Mouse (Mus musculus) midbrain, embryonic 14.5 days (tissue): Measurements from ENCODE around the gene Wnt5b. TPM values are rescaled to one million over a fixed set of nuclear protein-coding genes. Genes with fewer than 3 reads are reported as not detected.

Experiments used
- ATAC-seq: fragments of 200-750 bp; cut with Nextera tagmentation; 2 replicates; pipeline ENCODE4 v1.8.0; 2017; ENCODE audit warnings: moderate number of reproducible peaks, moderate library complexity; ENCODE audit not compliant: low FRiP score, low TSS enrichment
- DNase-seq: peaks from one replicate; pipeline ENCODE4 v3.0.0-alpha.2; 2015
- H3K27ac ChIP-seq: fragments of 300-500 bp; sonication (generic); replicated peaks from 2 replicates; pipeline ENCODE4 v1.5.1; 2014; ENCODE audit warnings: mild to moderate bottlenecking, low read depth, low read length, moderate library complexity
- H3K27me3 ChIP-seq: fragments of 300-500 bp; sonication (generic); 2 replicates; pipeline ENCODE4 v1.6.1; 2014; ENCODE audit warnings: low read length, control low read depth, mixed read lengths; ENCODE audit not compliant: control insufficient read depth, insufficient read depth
- H3K36me3 ChIP-seq: fragments of 300-500 bp; sonication (generic); 2 replicates; pipeline ENCODE4 v1.6.1; 2014; ENCODE audit warnings: low read length, control low read depth; ENCODE audit not compliant: control insufficient read depth, insufficient read depth
- H3K4me1 ChIP-seq: fragments of 300-500 bp; sonication (generic); 2 replicates; pipeline ENCODE4 v1.6.1; 2014; ENCODE audit warnings: mild to moderate bottlenecking, antibody characterized with exemption, low read length, control low read depth; ENCODE audit not compliant: control insufficient read depth, insufficient read depth
- H3K4me2 ChIP-seq: fragments of 300-500 bp; sonication (generic); 2 replicates; pipeline ENCODE4 v1.6.1; 2014; ENCODE audit warnings: mild to moderate bottlenecking, low read length, moderate library complexity
- H3K4me3 ChIP-seq: fragments of 300-500 bp; sonication (generic); replicated peaks from 2 replicates; pipeline ENCODE4 v1.5.1; 2014; ENCODE audit warnings: low read depth, low read length
- H3K9ac ChIP-seq: fragments of 300-500 bp; sonication (generic); replicated peaks from 2 replicates; pipeline ENCODE4 v1.6.1; 2014; ENCODE audit warnings: mild to moderate bottlenecking, low read length, moderate library complexity
- H3K9me3 ChIP-seq: fragments of 300-500 bp; sonication (generic); 2 replicates; pipeline ENCODE4 v1.6.1; 2016; ENCODE audit warnings: low read length, control low read depth, mixed read lengths; ENCODE audit not compliant: control insufficient read depth
- WGBS: fragments of 180-500 bp; shearing (Covaris S2); extraction: QIAGEN DNeasy Blood & Tissue Kit; methylation state at CpG from one replicate; pipeline ENCODE4 v1.1.7; 2014; 5-methylcytosine and 5-hydroxymethylcytosine counted together
- polyA plus RNA-seq: library from polyadenylated mRNA; unstranded; fragments of >200 nt; fragmentation: Nextera tagmentation; extraction: Ambion mirVana; gene quantifications from 2 replicates; pipeline ENCODE4 v1.2.1, GENCODE M21; 2014

Gene Wnt5b
- polyA plus RNA-seq, 1 experiment from 2014 or later = 3.0 TPM

DNA sequence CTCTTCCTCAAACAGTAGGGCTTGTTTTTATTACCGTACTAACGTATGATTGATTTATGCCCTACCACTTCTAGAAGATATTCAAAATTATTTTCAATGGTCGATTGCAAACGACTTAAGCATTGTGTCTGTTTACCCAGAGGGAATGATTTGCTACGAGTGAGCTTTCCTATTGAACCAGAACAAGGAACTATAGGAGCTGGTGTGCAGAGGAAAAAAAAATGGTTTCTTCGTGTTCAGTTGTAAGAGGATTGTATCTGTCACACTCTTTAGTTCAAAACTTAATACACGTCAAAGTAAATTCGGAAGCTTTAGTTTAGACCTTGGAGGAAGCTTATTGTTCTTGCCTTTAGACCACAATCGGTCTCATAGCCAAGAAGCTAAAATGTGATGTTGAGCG is 155.1 kb downstream of the Wnt5b start:
- WGBS = 14% methylated on average over 10 of the region's 10 CpGs
- peak; percentile 63 for DNase-seq

DNA sequence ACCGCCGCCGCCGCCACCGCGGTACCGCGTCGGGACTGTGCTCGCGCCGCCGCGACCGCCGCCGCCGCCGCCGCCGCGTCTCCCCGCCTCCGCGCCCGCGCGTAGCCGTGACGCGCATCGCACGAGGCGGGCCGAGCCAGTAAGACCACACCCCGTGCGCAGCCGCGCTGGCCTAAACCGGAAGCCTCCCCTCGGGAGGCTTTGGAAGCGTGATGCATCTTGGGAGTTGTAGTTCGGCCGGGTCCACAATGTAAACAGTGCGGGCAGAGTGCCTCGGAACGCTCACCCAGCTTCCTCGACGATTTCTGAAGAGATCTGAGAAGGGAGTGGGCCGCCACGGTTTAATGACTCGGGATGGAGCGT is 155.5 kb downstream of the Wnt5b start:
- peak overlapping the region; percentile 86 for H3K9ac ChIP-seq
- H3K9me3 ChIP-seq = no peaks in the 10 kb centered on the region
- ATAC-seq (peak; percentile 99), DNase-seq (peak; percentile 100)
- peak overlapping the region; percentile 93 for H3K27ac ChIP-seq
- H3K4me2 ChIP-seq = peak overlapping the region; percentile 62
- WGBS = under 1% methylated on average over 52 of the region's 53 CpGs
- H3K36me3 ChIP-seq = no peaks in the 10 kb centered on the region
- peaks cover 21% of the 10 kb centered on the region for H3K4me1 ChIP-seq
- H3K27me3 ChIP-seq = no peaks in the 10 kb centered on the region
- H3K4me3 ChIP-seq = peak overlapping the region; percentile 84

More for the DNA sequence above, 155.1 kb downstream of the Wnt5b start:
- H3K4me3 ChIP-seq = peak overlapping the region; percentile 84
- H3K9me3 ChIP-seq = no peaks in the 10 kb centered on the region
- H3K9ac ChIP-seq = peak overlapping the region; percentile 52
- H3K4me1 ChIP-seq = peaks cover 21% of the 10 kb centered on the region
- ATAC-seq = peak; percentile 3; the same call in 1 of the 2 replicates
- H3K27ac ChIP-seq = peak overlapping the region; percentile 87
- H3K4me2 ChIP-seq = peak overlapping the region; percentile 58
- H3K27me3 ChIP-seq = no peaks in the 10 kb centered on the region
- no peaks in the 10 kb centered on the region for H3K36me3 ChIP-seq

DNA sequence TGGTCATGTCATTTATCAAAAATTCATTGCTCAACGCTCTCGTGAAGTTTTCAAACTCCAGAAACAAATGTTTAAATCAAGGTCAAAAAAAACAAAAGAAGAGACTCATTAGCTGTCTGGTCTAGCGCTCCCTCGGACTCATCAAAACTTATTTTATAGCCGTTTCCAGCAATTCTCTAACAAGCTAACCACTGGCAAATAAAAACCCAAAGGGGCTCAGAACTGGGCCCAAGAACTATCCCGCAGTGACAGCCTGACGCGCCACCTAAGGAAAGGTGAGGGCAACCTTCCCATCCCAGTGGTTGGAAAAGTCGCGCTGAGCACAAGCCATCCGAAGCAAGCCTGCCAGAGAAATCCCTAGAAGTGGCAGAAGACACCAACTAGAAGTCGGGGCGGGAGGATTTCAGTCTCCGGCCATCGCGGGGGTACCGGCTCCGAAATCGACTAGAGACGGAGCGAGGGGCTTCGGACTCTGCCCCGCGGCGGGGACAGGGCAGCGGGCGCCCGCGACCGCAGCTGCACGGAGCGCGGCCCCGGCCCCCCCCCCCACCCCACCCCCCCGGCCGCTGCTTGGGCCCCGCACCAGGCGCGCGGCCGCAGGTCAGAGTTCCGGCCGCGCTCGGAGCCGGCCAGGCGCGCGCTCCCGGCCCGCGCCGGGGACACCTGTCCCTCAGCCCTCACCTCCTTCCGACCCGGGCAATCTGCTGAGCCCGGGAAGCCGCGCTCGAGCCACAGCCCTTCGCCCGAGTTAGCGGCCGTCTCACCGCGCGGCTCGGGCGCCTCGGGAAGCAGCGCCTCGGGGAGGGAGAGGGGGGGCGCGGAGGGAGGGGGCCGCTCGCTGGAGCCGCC is 156.1 kb downstream of the Wnt5b start:
- Histone ChIP-seq H3K9me3 (no peaks in the 10 kb centered on the region), H3K4me3 (peak overlapping the region; percentile 84), H3K4me1 (peaks cover 21% of the 10 kb centered on the region), H3K36me3 (no peaks in the 10 kb centered on the region), H3K9ac (peak overlapping the region; percentile 86), H3K4me2 (peak overlapping the region; percentile 62), H3K27me3 (no peaks in the 10 kb centered on the region), H3K27ac (peak overlapping the region; percentile 93)
- ATAC-seq (peak; percentile 83), DNase-seq (no peak)
- 1% methylated on average over 56 of the region's 76 CpGs for WGBS

DNA sequence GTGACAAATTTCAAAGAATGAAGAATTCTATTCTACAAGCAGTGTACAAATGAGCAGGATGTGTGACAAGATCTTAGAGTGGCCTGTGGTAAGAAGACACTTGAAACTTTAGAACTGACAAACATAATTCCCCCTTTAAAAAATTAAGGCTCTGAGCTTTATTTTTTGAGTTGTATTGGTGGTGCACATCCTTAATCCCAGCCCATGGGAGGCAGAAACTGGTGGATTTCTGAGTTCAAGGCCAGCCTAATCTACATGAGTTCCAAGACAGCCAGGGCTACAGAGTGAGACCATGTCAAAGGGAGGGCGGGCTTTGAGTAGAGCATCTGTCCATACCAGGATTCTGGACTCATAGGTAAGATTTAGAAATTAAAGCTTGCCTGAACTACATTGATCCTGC is 157.3 kb downstream of the Wnt5b start:
- no peaks in the 10 kb centered on the region for H3K36me3 ChIP-seq
- H3K27me3 ChIP-seq = no peaks in the 10 kb centered on the region
- ATAC-seq = no peak
- H3K4me2 ChIP-seq = peak overlapping the region; percentile 62
- DNase-seq = no peak
- WGBS = 92% methylated on average over 1 of the region's 1 CpGs
- H3K4me3 ChIP-seq = no peak overlapping the region
- no peak overlapping the region for H3K9ac ChIP-seq
- H3K27ac ChIP-seq = no peak overlapping the region
- peaks cover 21% of the 10 kb centered on the region for H3K4me1 ChIP-seq
- H3K9me3 ChIP-seq = no peaks in the 10 kb centered on the region

DNA sequence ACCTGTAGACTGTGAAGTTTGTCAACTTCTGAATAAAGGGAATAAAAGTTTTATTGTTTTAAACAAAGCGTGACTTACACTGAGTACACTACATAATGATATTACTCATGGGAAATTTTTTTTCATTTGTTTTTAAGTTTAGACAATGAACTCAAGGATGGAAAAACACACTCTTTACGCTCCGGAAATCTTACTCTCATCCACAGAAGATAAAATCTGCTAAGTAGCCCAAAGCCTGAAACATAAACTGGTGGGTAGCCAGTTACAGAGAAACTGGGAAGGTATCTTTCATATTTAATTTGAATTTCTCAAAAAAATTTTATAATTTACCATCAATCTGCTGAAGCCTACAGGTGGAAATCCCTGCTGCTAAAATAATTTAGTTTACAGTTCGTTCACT is 157.7 kb downstream of the Wnt5b start:
- H3K27ac ChIP-seq = no peak overlapping the region
- no peak overlapping the region for H3K4me3 ChIP-seq
- no peak for ATAC-seq
- peak overlapping the region; percentile 62; the same call in 1 of the 2 replicates for H3K4me2 ChIP-seq
- peaks cover 21% of the 10 kb centered on the region for H3K4me1 ChIP-seq
- H3K36me3 ChIP-seq = no peaks in the 10 kb centered on the region
- DNase-seq = no peak
- 92% methylated on average over 4 of the region's 4 CpGs for WGBS
- H3K9ac ChIP-seq = no peak overlapping the region
- H3K27me3 ChIP-seq = no peaks in the 10 kb centered on the region
- H3K9me3 ChIP-seq = no peaks in the 10 kb centered on the region

DNA sequence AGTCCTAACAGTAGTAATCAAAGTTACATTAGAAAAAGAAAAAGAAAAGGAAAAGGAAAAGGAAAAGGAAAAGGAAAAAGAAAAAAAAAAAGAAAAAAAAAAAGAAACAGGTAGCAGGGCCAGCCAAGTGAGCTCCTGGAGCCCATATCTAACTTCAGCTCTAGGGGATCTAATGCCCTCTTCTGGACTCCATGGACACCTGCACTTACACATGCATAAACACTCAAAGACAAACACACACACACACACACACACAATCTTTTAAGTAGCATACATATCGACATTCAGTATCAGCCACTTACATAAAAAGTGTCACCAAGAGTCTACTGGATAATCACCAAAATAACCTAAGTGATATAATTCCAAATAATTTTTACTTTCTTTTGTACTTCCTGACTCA is 158.5 kb downstream of the Wnt5b start:
- no peaks in the 10 kb centered on the region for H3K9me3 ChIP-seq
- H3K4me3 ChIP-seq = no peak overlapping the region
- H3K27me3 ChIP-seq = no peaks in the 10 kb centered on the region
- WGBS = 97% methylated on average over 1 of the region's 1 CpGs
- H3K36me3 ChIP-seq = no peaks in the 10 kb centered on the region
- no peak overlapping the region for H3K9ac ChIP-seq
- ATAC-seq (no peak), DNase-seq (no peak)
- no peak overlapping the region for H3K27ac ChIP-seq
- no peak overlapping the region for H3K4me2 ChIP-seq
- H3K4me1 ChIP-seq = peaks cover 21% of the 10 kb centered on the region

Other genes starting within 250 kb of the Wnt5b start
- gene Lrtm2, start 213.6 kb downstream of the Wnt5b start, polyA plus RNA-seq = 6.5 and 10.5 TPM in 2 replicates
- 31.9 and 33.5 TPM in 2 replicates for gene Adipor2, start 126.6 kb downstream of the Wnt5b start, polyA plus RNA-seq
- 5.5 and 5.6 TPM in 2 replicates for gene Fbxl14, start 64.7 kb downstream of the Wnt5b start, polyA plus RNA-seq